Mouse (Mus musculus): ENCODE measurements around the gene Zfp213. TPM values are rescaled to one million over a fixed set of nuclear protein-coding genes. Genes with fewer than 3 reads are reported as not detected.
"Not testable (repeated sequence)": the region's sequence is repeated elsewhere in the genome, so short reads cannot be mapped to it uniquely, and the experiment has no call there.

Gene Zfp213
- total RNA-seq (2021) = 1 to 10 TPM; 5.4 to 7.1 TPM

DNA sequence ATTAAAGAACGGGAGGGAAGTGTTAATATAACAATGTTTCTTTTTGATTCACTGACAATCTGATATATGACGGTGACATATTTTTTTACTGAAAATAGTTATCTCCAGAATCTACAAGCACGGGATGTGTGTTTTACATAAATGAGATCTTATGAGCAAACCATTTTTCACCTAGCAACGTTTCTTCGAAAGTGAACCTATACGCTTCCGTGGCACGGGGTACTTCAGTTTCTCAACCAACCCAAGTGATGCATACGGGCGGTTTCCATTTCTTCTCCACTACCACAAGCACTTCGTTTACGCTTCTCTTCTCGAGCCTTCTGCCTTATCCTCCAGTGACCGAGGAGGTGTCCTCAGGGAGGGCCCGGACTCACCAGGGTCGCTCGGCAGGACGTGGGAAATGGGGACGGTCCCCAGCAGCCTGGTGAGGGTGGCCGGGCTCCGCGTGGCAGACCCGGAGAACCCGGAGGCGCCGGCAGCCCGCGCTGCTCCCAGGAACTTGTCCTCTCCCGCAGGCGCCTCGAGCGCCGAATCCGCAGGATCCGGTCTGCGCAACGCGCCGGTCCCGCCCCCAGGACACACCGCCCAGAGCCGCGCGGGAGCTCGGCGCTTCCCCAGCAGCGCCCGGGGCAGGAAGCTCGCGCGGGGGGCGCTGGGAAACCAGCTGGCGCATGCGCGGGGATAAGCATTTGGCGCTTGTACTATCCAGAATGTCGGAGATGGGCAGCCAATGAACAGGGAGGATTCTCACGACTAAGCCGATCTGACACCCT lies at the start of gene Zfp213:
Gene Zfp213 (minus strand): TSS at position 644 of the 773 bp plus-strand sequence.
- DNase-seq = peak; percentile 96
- intact Hi-C loops (cut with DNase I) = no loop called here

GRCm38 (mm10) chr17:23610361-23610800 lies 46.3 kb upstream of the Zfp213 start:
- intact Hi-C loops (cut with DNase I) = no loop called here
- peak; percentile 49 to 70 for DNase-seq

DNA sequence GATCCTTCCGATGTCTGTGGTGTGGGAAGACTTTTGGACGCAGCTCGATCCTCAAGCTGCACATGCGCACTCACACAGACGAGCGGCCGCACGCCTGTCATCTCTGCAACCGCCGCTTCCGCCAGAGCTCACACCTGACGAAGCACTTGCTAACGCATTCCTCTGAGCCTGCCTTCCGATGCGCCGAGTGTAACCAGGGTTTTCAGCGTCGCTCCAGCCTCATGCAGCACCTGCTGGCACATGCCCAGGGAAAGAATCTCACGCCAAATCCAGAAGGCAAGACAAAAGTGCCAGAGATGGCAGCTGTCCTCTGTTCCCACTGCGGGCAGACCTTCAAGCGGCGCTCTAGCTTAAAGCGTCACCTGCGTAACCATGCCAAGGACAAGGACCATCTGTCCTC lies 45.6 kb upstream of the Zfp213 start:
- DNase-seq = no peak
- intact Hi-C loops (cut with DNase I) = no loop called here

DNA sequence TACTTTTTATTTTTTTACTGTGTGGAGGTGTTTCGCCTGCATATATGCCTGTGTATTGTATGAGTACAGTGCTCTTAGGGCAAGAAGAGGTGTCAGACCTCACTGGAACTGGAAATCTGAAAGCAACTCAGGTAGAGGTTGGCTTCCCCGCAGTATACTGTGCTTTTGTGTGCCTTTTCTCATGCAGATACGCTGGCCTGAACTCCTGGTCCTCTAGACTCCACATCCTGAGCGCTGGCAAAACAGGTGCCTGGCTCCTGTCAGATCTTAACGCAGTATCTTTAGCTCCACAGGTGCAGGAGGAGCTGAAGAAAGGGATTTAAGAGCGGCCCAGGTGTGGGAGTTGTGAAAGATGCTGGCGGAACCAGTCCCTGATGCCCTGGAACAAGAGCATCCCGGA lies 41.2 kb upstream of the Zfp213 start:
- no peak for DNase-seq
- intact Hi-C loops (cut with DNase I) = no loop called here

DNA sequence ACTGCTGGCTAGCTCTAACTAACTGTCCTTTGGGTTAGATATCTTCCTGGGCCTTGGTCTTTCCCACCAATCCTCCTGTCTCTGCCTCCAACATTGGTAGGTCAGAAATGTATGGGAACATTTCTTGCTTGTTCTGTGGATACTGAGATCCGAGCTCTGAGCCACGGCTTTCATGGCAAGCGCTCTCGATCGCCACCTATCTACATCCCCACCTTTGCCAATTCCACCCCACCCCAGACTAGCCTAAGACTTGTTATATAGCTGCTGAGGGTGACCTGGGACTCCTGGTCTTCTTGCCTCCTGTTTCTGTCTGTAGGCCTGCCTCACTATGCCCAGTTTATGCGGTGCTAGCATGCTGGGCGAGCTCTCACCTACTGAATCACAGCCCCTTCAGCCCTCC lies 40.4 kb upstream of the Zfp213 start:
- intact Hi-C loops (cut with DNase I) = no loop called here

DNA sequence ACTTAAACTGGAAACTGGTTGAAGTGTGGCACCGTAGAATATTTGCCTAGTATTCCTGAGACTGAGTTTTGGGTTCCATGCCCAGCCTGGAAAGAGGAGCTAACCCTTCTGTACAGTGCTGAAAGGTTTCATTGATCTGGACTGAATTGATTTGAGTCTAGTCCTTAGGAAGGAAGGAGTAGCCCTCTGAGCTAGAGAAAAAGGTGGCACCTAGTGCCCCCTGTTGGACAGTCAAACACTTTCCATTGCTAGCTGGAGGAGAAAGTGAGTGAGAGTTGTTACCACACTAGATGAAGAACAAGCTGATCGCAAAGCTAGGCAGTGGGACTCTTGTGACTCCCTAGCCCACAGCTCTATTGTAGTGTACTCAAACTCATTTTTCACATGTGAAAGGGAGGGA lies 39.5 kb upstream of the Zfp213 start:
- no peak for DNase-seq
- intact Hi-C loops (cut with DNase I) = loop anchor here (2.0 kb wide), 1 partner anchor 33 kb away; no protein-coding TSS in a partner anchor

More for the DNA sequence above, 40.4 kb upstream of the Zfp213 start:
- no peak for DNase-seq

DNA sequence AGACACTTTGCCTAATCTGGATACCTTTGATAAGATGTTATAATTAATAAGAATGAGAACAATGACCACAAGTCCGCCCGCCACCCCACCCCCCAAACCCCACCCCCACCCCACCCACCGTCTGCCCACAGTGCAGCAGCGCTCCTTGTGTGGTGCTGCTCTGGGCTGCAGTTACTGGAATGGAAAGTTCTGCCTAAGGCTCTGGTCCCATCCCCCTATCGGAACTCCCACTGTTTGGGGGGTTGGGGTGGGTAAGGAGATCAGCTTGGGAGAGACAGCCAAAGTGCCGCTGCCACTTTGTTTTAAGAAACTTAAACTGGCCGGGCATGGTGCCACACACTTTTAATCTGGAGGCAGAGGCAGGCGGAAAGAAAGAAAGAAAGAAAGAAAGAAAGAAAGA lies 39.0 kb upstream of the Zfp213 start:
- no peak for DNase-seq
- intact Hi-C loops (cut with DNase I) = loop anchor here (2.0 kb wide), 1 partner anchor 32 kb away; no protein-coding TSS in a partner anchor

- DNase-seq = no peak
- intact Hi-C loops (cut with DNase I) = loop anchor here (2.0 kb wide), 1 partner anchor 31 kb away; no protein-coding TSS in a partner anchor
Measured at GRCm38 (mm10) chr17:23601836-23602585, 38.0 kb upstream of the Zfp213 start.

- intact Hi-C loops (cut with DNase I) = no loop called here
- no peak for DNase-seq
Measured at GRCm38 (mm10) chr17:23600641-23601622, 36.9 kb upstream of the Zfp213 start, which contains the start of gene Zscan10. Gene Zscan10 (plus strand): TSS chr17:23600856.

- DNase-seq = no peak
- intact Hi-C loops (cut with DNase I) = no loop called here
Measured at GRCm38 (mm10) chr17:23599605-23600063, 35.6 kb upstream of the Zfp213 start.

GRCm38 (mm10) chr17:23598582-23599552 lies 34.8 kb upstream of the Zfp213 start, which contains the start of gene Zfp13:
Gene Zfp13 (minus strand): TSS chr17:23599487.
- intact Hi-C loops (cut with DNase I) = no loop called here

GRCm38 (mm10) chr17:23595139-23595538 lies 31.1 kb upstream of the Zfp213 start:
- intact Hi-C loops (cut with DNase I) = not testable (repeated sequence)

More at GRCm38 (mm10) chr17:23598582-23599552, 34.8 kb upstream of the Zfp213 start, which contains the start of gene Zfp13:
- peak; percentile 91 to 92 for DNase-seq

DNA sequence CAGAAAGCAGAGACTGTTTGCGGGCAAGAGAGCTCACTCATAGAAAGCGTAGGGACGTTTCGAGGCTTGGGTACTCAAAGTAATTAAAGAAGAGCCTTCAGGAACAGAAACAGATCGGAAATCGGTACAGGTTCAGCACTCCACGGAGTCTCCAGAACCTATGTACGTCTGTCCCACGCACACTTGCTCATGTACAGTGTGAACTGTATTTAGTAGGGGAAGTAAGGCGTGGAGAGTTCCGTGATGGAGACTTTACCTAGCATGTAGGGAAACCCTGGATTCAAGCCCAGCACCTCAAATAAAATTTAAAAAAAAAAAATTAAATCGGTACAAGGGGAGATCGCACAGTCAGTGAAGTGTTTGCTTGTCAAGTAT lies 28.9 kb upstream of the Zfp213 start:
- intact Hi-C loops (cut with DNase I) = no loop called here
- DNase-seq = no peak

More at GRCm38 (mm10) chr17:23595139-23595538, 31.1 kb upstream of the Zfp213 start:
- not testable (repeated sequence) for DNase-seq

DNA sequence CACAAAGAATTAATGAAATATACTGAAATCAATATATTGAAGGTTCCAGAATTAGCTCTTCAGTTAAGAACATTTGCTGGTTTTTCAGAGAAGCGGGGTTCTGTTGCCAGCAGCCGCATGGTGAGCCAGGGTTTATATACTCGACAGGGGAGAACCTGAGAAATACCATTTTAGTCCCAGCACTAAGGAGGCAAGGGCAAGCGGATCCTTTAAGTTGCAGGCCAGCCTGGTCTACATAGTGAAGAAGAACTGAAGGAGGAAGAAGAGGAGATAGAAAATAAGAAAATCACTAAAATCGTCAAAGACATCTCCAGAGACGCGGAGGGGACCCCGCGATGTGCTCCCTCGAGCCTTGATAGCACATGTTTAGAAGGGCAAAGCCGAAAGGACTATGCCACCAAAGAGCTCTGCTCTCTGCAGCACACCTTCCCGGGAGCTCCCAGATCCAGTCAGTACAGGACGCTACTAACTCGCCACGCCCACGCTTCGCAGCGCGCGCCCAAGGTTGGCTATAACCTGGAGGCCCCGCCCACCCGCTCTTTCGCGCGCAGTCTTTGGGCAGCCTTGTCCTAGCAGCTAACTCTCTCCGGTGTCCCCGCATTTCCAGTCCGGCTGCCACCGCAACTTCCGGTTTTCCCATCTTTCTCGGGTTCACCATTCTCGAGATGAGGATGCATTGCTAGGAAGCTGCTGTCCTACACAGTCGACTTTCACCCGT lies 28.3 kb upstream of the Zfp213 start:
- peak; percentile 93 to 96 for DNase-seq
- intact Hi-C loops (cut with DNase I) = no loop called here

GRCm38 (mm10) chr17:23587253-23587652 lies 23.2 kb upstream of the Zfp213 start:
- DNase-seq = no peak
- intact Hi-C loops (cut with DNase I) = no loop called here

DNA sequence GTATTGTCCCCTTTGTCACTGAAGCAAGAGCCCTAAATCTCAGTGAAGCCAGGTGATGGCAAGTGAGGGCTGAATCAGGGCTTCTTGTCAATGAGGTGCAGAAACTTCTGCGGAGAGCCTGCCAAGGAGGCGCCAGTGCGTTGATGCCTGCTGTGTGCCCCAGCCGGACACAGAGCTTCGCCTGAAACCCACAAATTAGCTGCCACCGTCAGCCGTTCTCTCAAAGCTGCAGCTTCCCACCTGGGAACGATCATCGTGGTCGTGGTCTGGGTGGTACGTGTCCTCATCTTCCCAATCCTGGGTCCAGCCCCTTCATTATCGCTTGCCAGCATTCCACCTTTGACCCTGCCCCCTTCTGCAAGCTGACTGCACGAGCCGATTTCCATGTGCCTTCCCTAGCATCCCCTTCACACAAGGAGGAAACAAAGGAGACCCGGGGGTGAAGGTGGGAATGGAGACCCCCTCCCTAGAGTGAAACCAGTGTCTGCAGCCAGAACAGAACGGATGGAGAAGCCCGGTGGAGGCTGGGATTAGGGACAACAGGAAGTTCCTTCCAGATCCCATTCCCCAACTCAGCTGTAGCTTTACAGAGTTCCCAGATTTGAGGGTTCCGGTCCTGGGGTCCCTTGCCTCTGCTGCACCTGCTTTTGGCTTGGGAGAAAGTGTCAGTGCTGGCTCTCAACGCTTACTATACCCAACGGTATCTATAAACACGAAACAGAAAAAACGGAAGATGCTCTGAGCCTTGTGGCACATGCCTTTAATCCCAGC lies 21.9 kb upstream of the Zfp213 start:
- peak; percentile 64 to 81 for DNase-seq
- intact Hi-C loops (cut with DNase I) = no loop called here

GRCm38 (mm10) chr17:23584786-23585185 lies 20.7 kb upstream of the Zfp213 start:
- intact Hi-C loops (cut with DNase I) = no loop called here
- no peak for DNase-seq
